Mouse (Mus musculus): ENCODE results near the gene Ltb. TPM values are rescaled to one million over a fixed set of nuclear protein-coding genes. Genes with fewer than 3 reads are reported as not detected.

The Ltb gene
- 0.71 and 1.3 TPM in 2 replicates for polyA plus RNA-seq (2012; rRNA removed)

DNA sequence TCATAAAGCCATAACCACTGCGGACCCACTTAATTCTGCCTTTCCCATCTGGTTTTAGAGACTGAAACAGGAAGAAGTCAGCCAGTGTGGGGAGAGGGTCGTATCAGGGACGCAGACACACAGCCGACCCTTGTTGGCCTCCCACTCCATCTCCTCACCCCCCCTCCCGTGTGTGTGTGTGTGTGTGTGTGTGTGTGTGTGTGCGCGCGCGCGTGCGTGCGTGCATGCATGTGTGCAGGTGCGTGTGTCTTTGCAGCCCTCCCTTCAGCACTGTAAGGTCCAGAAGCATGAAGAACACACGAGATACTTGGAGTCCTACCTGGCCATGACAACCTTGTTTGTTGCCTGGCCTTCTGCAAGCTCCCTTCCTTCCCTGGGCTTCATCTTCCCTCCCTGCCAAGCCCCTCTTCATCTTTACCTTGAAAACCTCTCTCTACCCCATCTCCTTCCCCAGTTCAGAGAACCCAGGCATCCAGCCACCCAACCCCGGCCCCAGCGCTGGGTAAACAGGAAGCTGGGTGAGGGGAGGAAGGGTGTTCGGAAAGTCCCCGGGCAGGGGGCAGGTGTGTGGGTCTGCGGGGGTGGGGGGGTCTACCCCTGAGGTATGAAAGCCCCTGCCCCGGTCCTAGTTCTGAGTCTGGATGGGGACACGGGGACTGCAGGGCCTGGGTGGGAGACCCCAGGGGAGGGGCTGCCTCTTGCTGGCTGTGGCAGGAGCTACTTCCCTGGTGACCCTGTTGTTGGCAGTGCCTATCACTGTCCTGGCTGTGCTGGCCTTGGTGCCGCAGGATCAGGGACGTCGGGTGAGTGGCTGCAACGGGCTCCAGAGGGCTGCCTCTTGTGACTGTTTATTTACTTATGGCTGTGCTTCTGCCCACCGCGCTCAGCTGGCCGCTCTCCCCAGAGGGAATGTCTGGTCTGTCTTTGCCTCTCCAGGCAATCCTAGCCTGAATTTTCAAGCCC is at the start of gene Ltb:
TSS of gene Ltb (plus strand) at position 559 of the 963 bp plus-strand sequence.

DNA sequence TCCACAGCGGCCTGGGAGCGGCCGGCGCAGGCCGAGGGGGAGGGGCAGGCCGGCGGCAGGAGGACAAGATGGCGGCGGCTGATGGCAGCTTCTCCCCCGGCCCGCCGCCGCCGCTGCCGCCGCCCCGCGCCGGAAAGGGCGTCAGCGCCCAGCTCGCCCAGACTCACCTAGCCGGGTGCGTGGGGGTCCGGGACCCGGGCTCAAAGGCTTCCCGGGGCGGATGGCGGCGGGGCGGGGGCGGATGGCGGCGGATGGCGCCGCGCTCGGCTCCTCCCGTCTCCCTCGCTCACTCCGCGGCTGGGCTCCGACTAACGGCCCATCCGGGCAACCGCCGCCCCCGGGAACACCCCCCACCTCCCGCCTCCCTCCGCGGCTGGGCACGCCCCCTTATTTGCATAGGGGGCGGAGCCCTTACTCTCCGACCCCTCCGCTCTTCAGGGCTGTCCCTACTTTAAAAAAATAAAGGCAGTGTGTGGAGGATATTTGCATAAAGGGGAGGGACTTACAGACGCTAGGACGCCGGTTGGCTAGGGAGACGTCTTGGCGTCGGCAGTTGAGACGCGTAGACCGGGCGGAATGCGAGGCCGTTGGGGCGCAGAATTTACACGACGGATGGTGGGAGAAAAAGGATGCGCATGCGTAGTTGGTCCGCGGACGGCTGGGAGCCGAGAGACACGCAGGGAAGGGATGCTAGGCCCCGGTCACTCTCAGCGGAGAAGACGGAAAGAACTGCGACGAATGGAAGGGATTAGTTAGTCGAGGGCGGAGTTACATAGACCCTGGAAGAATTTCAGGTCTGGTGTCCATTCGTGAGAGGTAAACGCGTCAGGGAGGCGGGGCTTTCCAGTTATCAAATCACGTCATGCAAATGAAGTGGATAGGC is 29.4 kb upstream of the Ltb start, which contains the start of gene Prrc2a:
TSS of gene Prrc2a (minus strand) at position 330 of the 883 bp plus-strand sequence.

DNA sequence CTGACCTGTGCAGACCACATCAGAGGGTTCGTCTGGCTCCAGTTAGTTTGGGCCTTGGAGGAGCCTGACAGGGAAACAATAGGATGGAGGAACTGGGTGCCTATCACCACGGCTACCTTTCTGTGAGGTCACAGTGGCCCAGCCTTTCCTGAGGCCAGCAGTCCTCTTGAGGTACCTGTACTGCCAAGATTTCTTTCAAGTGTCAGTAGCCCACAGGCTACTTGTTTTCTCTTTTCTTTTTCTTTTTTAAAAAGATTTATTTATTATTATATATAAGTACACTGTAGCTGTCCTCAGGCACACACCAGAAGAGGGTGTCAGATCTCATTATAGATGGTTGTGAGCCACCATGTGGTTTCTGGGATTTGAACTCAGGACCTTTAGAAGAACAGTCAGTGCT is 18.3 kb upstream of the Ltb start, which contains the start of gene Aif1:
TSS of gene Aif1 (minus strand) at position 101 of the 400 bp plus-strand sequence.

GRCm38 (mm10) chr17:35187959-35188610 is 6.2 kb upstream of the Ltb start, which contains the start of gene Lst1:
Lst1 (minus strand) TSS chr17:35188439.

GRCm38 (mm10) chr17:35201787-35202186 is 7.5 kb downstream of the Ltb start, which contains the start of gene Tnf:
Tnf (minus strand) TSS chr17:35202007.

GRCm38 (mm10) chr17:35204494-35205379 is 10.5 kb downstream of the Ltb start, which contains the start of gene Lta:
Lta (minus strand) TSS chr17:35205351.

DNA sequence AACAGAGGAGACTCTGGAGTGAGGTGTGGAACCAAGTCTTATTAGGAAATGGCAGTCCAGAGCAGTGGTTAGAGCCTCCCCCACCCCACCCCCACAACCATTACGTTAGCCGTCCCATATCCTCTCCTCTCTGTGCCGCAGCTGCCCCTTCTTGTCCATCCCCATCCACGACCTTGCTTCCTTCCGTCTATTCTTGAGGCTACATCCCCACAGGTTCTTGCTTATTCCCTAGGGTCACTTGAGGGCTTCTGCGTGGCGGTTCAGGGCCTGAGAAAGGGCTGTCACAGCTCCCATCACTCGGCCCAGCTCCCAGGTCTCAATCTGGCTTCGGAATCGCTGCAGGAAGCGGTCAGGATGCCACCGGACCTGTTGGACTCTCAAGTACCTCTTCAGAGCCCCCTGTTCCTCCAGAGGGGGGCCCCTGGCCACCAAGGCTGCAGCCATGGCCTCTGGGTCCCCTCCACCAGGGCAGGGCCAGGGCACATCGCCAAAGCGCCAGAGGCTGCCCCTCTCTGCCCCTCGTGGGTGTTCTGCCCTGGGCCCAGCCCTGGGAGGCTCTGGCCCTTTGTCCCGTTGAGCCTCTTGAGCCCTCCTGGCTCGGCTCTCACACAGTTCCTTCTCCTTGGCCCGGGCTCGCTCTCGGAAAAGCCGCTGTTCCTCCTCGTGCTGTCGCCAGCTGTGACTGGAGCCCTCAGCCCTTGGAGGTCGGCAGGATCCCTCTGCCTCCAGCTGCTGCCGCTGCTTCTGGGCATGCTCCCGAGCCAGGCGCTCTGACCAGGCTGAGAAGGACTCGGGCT is 26.1 kb downstream of the Ltb start, which contains the start of gene Gm16181:
TSS of gene Gm16181 (plus strand) at position 679 of the 797 bp plus-strand sequence.

GRCm38 (mm10) chr17:35233114-35233980 is 39.1 kb downstream of the Ltb start, which contains the start of gene Atp6v1g2:
Atp6v1g2 (plus strand) TSS chr17:35233660.

DNA sequence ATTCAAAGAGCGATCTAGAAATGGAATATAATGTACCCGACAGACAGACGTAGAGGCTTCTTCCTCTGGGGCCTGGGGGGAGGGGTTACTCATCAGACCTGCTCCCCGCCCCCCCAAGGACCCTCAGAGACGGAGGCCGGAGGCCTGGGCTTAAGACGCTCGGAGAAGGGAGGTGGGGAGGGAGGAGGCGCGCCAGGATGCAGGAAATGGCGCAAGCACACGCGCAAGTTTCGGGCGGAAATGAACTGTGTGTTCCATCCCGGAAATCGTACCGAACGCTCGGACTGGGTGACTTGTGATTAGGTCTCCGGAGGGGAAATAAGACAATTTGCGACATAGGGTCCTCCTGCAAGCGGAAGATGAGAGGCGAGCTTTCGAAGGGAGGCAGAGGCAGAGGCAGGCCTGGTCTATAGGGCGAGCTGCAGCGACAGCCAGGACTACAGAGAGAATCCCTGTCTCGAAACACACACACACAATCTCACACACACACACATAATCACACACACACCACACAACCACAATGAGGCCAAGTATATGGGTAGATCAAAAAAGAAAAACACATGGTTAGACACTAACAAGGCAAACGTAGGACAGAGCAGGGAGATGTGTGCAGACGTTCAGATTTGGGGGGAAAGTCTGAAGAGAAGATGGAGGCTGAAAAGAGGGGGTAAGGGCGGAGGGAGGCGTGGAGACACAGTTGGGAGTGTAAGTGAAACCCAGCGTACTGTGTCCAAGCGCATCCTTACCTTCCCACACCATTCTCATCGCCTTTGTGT is 41.6 kb downstream of the Ltb start, which contains the start of gene Nfkbil1:
TSS of gene Nfkbil1 (minus strand) at position 179 of the 776 bp plus-strand sequence.

DNA sequence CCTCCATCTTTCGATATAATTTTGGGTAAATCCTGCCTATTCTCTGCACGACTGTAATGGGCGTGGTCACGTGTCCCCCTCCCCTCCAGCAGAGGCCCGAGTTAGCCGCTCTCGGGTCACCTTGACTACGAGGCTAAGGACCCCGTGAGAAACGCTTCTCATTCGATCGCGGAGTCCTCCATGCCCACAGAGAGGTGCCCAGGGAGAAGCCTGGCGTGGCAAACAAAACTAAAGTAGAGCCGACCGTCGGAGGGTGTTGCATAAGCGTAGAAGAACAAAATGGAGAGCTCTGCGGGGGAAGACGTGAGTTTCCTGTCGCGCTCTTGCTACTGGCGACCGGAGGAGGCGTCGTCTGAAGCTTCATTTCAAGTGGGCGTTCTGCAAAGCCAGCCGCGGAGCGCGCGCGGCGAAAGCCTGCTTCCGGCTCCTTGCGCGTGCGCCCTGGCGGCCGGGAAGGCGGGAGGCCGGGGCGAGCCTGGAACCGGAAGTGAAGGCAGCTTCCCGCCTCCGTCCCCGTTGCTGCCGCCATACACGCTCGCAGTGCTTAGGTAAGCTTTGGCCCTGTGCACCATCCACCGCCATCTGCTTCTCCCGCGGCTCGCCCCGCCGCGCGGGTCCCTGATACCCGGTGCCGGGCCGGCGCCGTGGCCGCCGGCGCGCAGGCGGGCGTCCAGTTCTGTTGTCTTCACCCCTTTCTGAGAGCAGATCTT is 47.2 kb downstream of the Ltb start, which contains the start of gene Ddx39b:
TSS of gene Ddx39b (plus strand) at position 442 of the 710 bp plus-strand sequence.

Other genes starting within 250 kb of the Ltb start
- 4.4 and 6.7 TPM in 2 replicates for gene Hspa1b, start 235.2 kb upstream of the Ltb start, polyA plus RNA-seq (2012; rRNA removed)
- not detected in 2 replicates for gene Gm20481, start 224.5 kb upstream of the Ltb start, polyA plus RNA-seq (2012; rRNA removed)
- 4.1 and 5.8 TPM in 2 replicates for gene Hspa1a, start 222.3 kb upstream of the Ltb start, polyA plus RNA-seq (2012; rRNA removed)
- gene Hspa1l, start 221.7 kb upstream of the Ltb start, polyA plus RNA-seq (2012; rRNA removed): 0.29 and 0.31 TPM in 2 replicates
- gene Lsm2, start 212.6 kb upstream of the Ltb start, polyA plus RNA-seq (2012; rRNA removed): 113 and 117 TPM in 2 replicates
- gene Vars, start 193.5 kb upstream of the Ltb start, polyA plus RNA-seq (2012; rRNA removed): 96.9 and 103 TPM in 2 replicates
- 0.54 and 0.55 TPM in 2 replicates for gene Vwa7, start 177.9 kb upstream of the Ltb start, polyA plus RNA-seq (2012; rRNA removed)
- gene Sapcd1, start 166.4 kb upstream of the Ltb start, polyA plus RNA-seq (2012; rRNA removed): 6.1 TPM in 2 replicates
- gene Msh5, start 147.7 kb upstream of the Ltb start, polyA plus RNA-seq (2012; rRNA removed): 4.1 and 6.2 TPM in 2 replicates
- gene Clic1, start 144.5 kb upstream of the Ltb start, polyA plus RNA-seq (2012; rRNA removed): 89.1 and 106 TPM in 2 replicates
- 371 and 426 TPM in 2 replicates for gene Ddah2, start 135.4 kb upstream of the Ltb start, polyA plus RNA-seq (2012; rRNA removed)
- gene Ly6g6c, start 129.1 kb upstream of the Ltb start, polyA plus RNA-seq (2012; rRNA removed): 0.07 and 0.48 TPM in 2 replicates
- gene Mpig6b, start 128.3 kb upstream of the Ltb start, polyA plus RNA-seq (2012; rRNA removed): 0.22 and 0.23 TPM in 2 replicates
- gene Ly6g6e, start 117.5 kb upstream of the Ltb start, polyA plus RNA-seq (2012; rRNA removed): 3.0 and 7.1 TPM in 2 replicates
- 2.3 and 2.8 TPM in 2 replicates for gene Ly6g6d, start 116.4 kb upstream of the Ltb start, polyA plus RNA-seq (2012; rRNA removed)
- 0.10 and 0.16 TPM in 2 replicates for gene Ly6g6f, start 108.8 kb upstream of the Ltb start, polyA plus RNA-seq (2012; rRNA removed)
- 93.6 and 106 TPM in 2 replicates for gene Abhd16a, start 105.2 kb upstream of the Ltb start, polyA plus RNA-seq (2012; rRNA removed)
- not detected in 2 replicates for gene Ly6g5c, start 86.2 kb upstream of the Ltb start, polyA plus RNA-seq (2012; rRNA removed)
- gene Ly6g5b, start 79.0 kb upstream of the Ltb start, polyA plus RNA-seq (2012; rRNA removed): 2.9 TPM in 2 replicates
- gene Gpank1, start 73.0 kb upstream of the Ltb start, polyA plus RNA-seq (2012; rRNA removed): 22.2 and 25.0 TPM in 2 replicates
- gene Csnk2b, start 72.4 kb upstream of the Ltb start, polyA plus RNA-seq (2012; rRNA removed): 218 and 221 TPM in 2 replicates
- gene D17H6S53E, start 68.1 kb upstream of the Ltb start, polyA plus RNA-seq (2012; rRNA removed): 4.9 and 5.3 TPM in 2 replicates
- 1.1 and 1.2 TPM in 2 replicates for gene Apom, start 62.4 kb upstream of the Ltb start, polyA plus RNA-seq (2012; rRNA removed)
- gene Bag6, start 59.3 kb upstream of the Ltb start, polyA plus RNA-seq (2012; rRNA removed): 327 and 363 TPM in 2 replicates
- 357 and 368 TPM in 2 replicates for gene Prrc2a, start 29.5 kb upstream of the Ltb start, polyA plus RNA-seq (2012; rRNA removed)
- 3.3 and 4.7 TPM in 2 replicates for gene Aif1, start 18.4 kb upstream of the Ltb start, polyA plus RNA-seq (2012; rRNA removed)
- gene Lst1, start 6.0 kb upstream of the Ltb start, polyA plus RNA-seq (2012; rRNA removed): 12.8 and 13.3 TPM in 2 replicates
- gene Tnf, start 7.6 kb downstream of the Ltb start, polyA plus RNA-seq (2012; rRNA removed): 0.34 and 0.66 TPM in 2 replicates
- gene Lta, start 10.9 kb downstream of the Ltb start, polyA plus RNA-seq (2012; rRNA removed): 0.32 and 0.34 TPM in 2 replicates
- not detected in 2 replicates for gene Gm16181, start 26.4 kb downstream of the Ltb start, polyA plus RNA-seq (2012; rRNA removed)
- 68.5 and 73.3 TPM in 2 replicates for gene Atp6v1g2, start 39.2 kb downstream of the Ltb start, polyA plus RNA-seq (2012; rRNA removed)
- 15.6 TPM in 2 replicates for gene Nfkbil1, start 41.4 kb downstream of the Ltb start, polyA plus RNA-seq (2012; rRNA removed)
- gene Ddx39b, start 47.3 kb downstream of the Ltb start, polyA plus RNA-seq (2012; rRNA removed): 959 and 1,020 TPM in 2 replicates
- gene H2-D1, start 68.3 kb downstream of the Ltb start, polyA plus RNA-seq (2012; rRNA removed): 38.6 and 42.0 TPM in 2 replicates
- gene H2-Q1, start 126.0 kb downstream of the Ltb start, polyA plus RNA-seq (2012; rRNA removed): 0.09 and 0.10 TPM in 2 replicates
- 0.92 and 0.94 TPM in 2 replicates for gene H2-Q2, start 147.8 kb downstream of the Ltb start, polyA plus RNA-seq (2012; rRNA removed)
- 4.9 and 7.0 TPM in 2 replicates for gene H2-Q4, start 185.2 kb downstream of the Ltb start, polyA plus RNA-seq (2012; rRNA removed)
- 0.54 and 0.61 TPM in 2 replicates for gene H2-Q6, start 230.4 kb downstream of the Ltb start, polyA plus RNA-seq (2012; rRNA removed)
- gene H2-Q7, start 244.7 kb downstream of the Ltb start, polyA plus RNA-seq (2012; rRNA removed): 3.8 and 4.5 TPM in 2 replicates

Measured in central nervous system, embryonic 14 days (tissue).